Mouse (Mus musculus) myocyte (in vitro differentiated cells): Measurements from ENCODE around the gene Sh3d19. TPM values are rescaled to one million over a fixed set of nuclear protein-coding genes. Genes with fewer than 3 reads are reported as not detected.

ENCODE experiments used
- H3K27me3 ChIP-seq: one replicate; pipeline ENCODE4 v1.6.1; 2011; ENCODE audit not compliant: control insufficient read depth, insufficient read depth, insufficient read length
- H3K36me3 ChIP-seq: one replicate; pipeline ENCODE4 v1.6.1; 2011; ENCODE audit not compliant: control insufficient read depth, insufficient read depth
- H3K4me2 ChIP-seq: one replicate; pipeline ENCODE4 v1.6.1; 2011; ENCODE audit warnings: low read depth, control low read depth
- H3K4me3 ChIP-seq: one replicate; pipeline ENCODE4 v1.5.1; 2011; ENCODE audit warnings: mild to moderate bottlenecking, control low read depth, moderate library complexity
- H3K79me2 ChIP-seq: one replicate; pipeline ENCODE4 v1.6.1; 2011; ENCODE audit not compliant: control insufficient read depth, insufficient read depth
- H3ac ChIP-seq: one replicate; pipeline ENCODE4 v1.6.1; 2011; ENCODE audit not compliant: control insufficient read depth, insufficient read length
- CEBPB ChIP-seq: IDR thresholded peaks from 2 replicates; pipeline ENCODE4 v1.6.1; 2011; ENCODE audit warnings: mild to moderate bottlenecking, moderate library complexity; ENCODE audit not compliant: poor library complexity, insufficient read depth, severe bottlenecking
- E2F4 ChIP-seq: IDR thresholded peaks from one replicate; pipeline ENCODE4 v1.6.1; 2011; ENCODE audit warnings: mild to moderate bottlenecking, control low read depth, moderate library complexity; ENCODE audit not compliant: insufficient read depth
- MAX ChIP-seq: IDR thresholded peaks from one replicate; pipeline ENCODE4 v1.6.1; 2011; ENCODE audit warnings: low read depth, mild to moderate bottlenecking, control low read depth
- MYOD1 ChIP-seq, 3 experiments: IDR thresholded peaks; one replicate each; pipeline ENCODE4 v1.6.1; 2011; ENCODE audit warnings: control low read depth in 2 of 3, low read depth in 2 of 3, mild to moderate bottlenecking in 2 of 3, moderate library complexity in 1 of 3; ENCODE audit not compliant: insufficient read length in 2 of 3, control insufficient read depth in 1 of 3
- MYOG ChIP-seq, 3 experiments: IDR thresholded peaks; one replicate each; pipeline ENCODE4 v1.6.1; 2011; ENCODE audit warnings: control low read depth in 2 of 3, low read depth in 2 of 3, mild to moderate bottlenecking in 2 of 3; ENCODE audit not compliant: insufficient read length in 2 of 3, control insufficient read depth in 1 of 3, insufficient read depth in 1 of 3
- POLR2A ChIP-seq: IDR thresholded peaks from one replicate; pipeline ENCODE4 v1.6.1; 2011; ENCODE audit warnings: low read depth, mild to moderate bottlenecking, control low read depth, moderate library complexity; ENCODE audit not compliant: insufficient read length
- POLR2AphosphoS2 ChIP-seq: IDR thresholded peaks from one replicate; pipeline ENCODE4 v1.6.1; 2011; ENCODE audit warnings: low read depth, control low read depth; ENCODE audit not compliant: insufficient read length
- REST ChIP-seq: IDR thresholded peaks from one replicate; pipeline ENCODE4 v1.6.1; 2011; ENCODE audit warnings: mild to moderate bottlenecking, control low read depth, moderate library complexity; ENCODE audit not compliant: insufficient read depth, insufficient read length
- SRF ChIP-seq: IDR thresholded peaks from one replicate; pipeline ENCODE4 v1.6.1; 2011; ENCODE audit warnings: low read depth; ENCODE audit not compliant: control insufficient read depth, insufficient read length
- TCF12 ChIP-seq: IDR thresholded peaks from one replicate; pipeline ENCODE4 v1.6.1; 2011; ENCODE audit warnings: mild to moderate bottlenecking, control low read depth; ENCODE audit not compliant: poor library complexity, insufficient read depth, severe bottlenecking
- TCF3 ChIP-seq: IDR thresholded peaks from one replicate; pipeline ENCODE4 v1.6.1; 2011; ENCODE audit warnings: low read depth, control low read depth; ENCODE audit not compliant: insufficient read length
- USF1 ChIP-seq: IDR thresholded peaks from one replicate; pipeline ENCODE4 v1.6.1; 2011; ENCODE audit warnings: low read depth, mild to moderate bottlenecking, control low read depth, moderate library complexity
- polyA plus RNA-seq: library from polyadenylated mRNA; unstranded; fragments of >200 nt; fragmentation: generic; extraction: Trizol; gene quantifications from one replicate; pipeline ENCODE4 v1.2.1, GENCODE M21; 2012; ENCODE audit warnings: missing spikeins

The Sh3d19 gene
- polyA plus RNA-seq, 1 experiment = 7.0 TPM

- TF ChIP-seq TCF3 (no peak), REST (no peak), USF1 (no peak), MYOG (IDR thresholded peaks at IDR 0.05; ENCODE audit: control insufficient read depth in 1 of 3, insufficient read depth in 1 of 3, insufficient read length in 2 of 3, low read depth in 2 of 3) (no peak), POLR2A (no peak), TCF12 (no peak), E2F4 (no peak), MAX (no peak), POLR2AphosphoS2 (no peak), MYOD1 (IDR thresholded peaks at IDR 0.05; ENCODE audit: control insufficient read depth in 1 of 3, insufficient read length in 2 of 3, low read depth in 2 of 3) (no peak), CEBPB (no peak), SRF (no peak)
- H3K36me3 ChIP-seq = peaks cover 30% of the 10 kb centered on the region
Measured at GRCm38 (mm10) chr3:86141886-86142262, 171.0 kb downstream of the Sh3d19 start.

DNA sequence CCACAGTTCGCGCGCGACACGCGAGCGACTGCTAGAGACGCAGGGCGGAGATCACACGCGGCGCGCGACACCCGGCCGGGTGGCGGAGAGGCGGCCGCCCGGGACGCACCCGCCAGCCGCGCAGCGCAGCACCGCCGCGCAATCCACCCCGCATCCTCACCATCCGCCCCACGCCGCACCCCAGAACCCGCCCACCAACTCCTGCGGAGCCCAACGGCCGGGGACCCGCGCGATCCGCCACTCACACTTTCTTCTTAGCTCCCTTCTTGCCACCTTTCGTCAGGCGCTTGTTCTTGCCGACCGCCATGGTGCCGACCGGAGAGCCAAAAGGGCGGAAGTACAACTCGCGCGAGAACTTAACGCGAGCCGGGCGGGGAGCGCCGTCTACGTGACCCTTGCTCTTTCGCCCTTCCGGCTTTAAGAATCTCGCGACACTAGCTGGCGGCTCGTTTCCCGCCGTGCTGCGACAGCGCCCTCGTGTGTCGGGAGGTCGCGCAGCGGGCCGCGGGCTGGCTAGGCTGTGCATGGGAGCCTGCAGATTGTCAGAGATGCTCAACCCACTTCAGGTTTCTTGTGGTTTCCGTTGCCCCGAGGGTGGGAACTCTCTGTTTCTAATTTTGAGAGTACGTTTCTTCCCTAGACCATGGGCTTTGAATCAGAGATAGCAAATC is 171.5 kb downstream of the Sh3d19 start, which contains the start of gene Rps3a1:
Gene Rps3a1 (minus strand): TSS at position 440 of the 671 bp plus-strand sequence.
- Histone ChIP-seq H3ac (peak within 1 kb of the TSS; percentile 93), H3K79me2 (peaks cover 32% of the 10 kb centered on the region), H3K27me3 (no peaks in the 10 kb centered on the region), H3K4me2 (peak within 1 kb of the TSS; percentile 95), H3K4me3 (peak within 1 kb of the TSS; percentile 99), H3K36me3 (peaks cover 26% of the 10 kb centered on the region)
- TF ChIP-seq MYOG (IDR thresholded peaks at IDR 0.05; ENCODE audit: control insufficient read depth in 1 of 3, insufficient read depth in 1 of 3, insufficient read length in 2 of 3, low read depth in 2 of 3) = peak in 1 of 3 experiments; percentile 14
- no peak for TF ChIP-seq USF1
- no peak for TF ChIP-seq TCF12
- peak; percentile 68 for TF ChIP-seq E2F4
- peak; percentile 84 for TF ChIP-seq POLR2AphosphoS2
- TF ChIP-seq CEBPB = no peak
- TF ChIP-seq POLR2A = peak; percentile 87
- TF ChIP-seq SRF = no peak

More at GRCm38 (mm10) chr3:86141886-86142262, 171.0 kb downstream of the Sh3d19 start:
- H3K79me2 ChIP-seq = peaks cover 32% of the 10 kb centered on the region
- peak overlapping the region; percentile 93 for H3ac ChIP-seq
- no peaks in the 10 kb centered on the region for H3K27me3 ChIP-seq
- peak overlapping the region; percentile 95 for H3K4me2 ChIP-seq
- H3K4me3 ChIP-seq = peak overlapping the region; percentile 99

DNA sequence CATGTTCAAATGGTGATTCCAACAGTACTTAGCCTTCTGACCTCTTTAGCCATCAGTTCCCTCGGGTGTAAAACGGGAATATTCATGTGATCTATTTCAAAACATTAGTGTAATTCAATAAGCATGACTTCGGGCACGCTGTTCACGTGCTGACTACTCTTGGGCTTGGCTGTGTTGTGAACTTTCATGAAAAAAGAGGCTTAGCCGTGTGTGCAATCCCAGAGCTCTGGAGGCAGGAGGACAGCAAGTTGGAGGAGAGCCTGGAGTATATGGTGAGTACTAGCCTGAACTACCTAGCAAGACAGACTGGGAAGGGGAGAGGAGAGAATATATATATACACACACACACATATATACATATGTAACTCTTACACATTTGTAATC is 172.0 kb downstream of the Sh3d19 start:
- TF ChIP-seq TCF3 (no peak), POLR2A (no peak), POLR2AphosphoS2 (no peak), E2F4 (no peak), USF1 (no peak), MAX (no peak), TCF12 (no peak), MYOG (IDR thresholded peaks at IDR 0.05; ENCODE audit: control insufficient read depth in 1 of 3, insufficient read depth in 1 of 3, insufficient read length in 2 of 3, low read depth in 2 of 3) (no peak), CEBPB (no peak), REST (no peak), MYOD1 (IDR thresholded peaks at IDR 0.05; ENCODE audit: control insufficient read depth in 1 of 3, insufficient read length in 2 of 3, low read depth in 2 of 3) (no peak), SRF (no peak)

DNA sequence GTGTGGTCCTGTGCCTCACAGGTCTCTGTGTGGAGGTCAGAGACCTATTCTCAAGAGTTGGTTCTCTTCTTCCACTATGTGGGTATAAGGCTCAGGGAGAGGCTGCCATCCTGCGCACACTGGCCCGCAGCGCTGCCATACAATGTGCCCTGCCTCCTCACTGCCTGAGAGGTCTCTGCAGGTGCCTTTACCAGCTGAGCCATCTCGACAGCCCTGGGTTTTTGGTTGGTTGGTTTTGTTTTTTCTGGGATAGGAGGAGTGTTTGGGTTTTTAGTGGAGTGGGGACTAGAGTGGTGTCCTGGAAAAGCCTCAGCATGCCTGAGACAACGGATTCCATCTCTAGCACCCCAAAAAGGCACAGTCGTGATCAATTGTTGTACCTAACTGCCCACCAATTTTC is 172.4 kb downstream of the Sh3d19 start:
- Histone ChIP-seq H3K4me2 (peak overlapping the region; percentile 95), H3K79me2 (peaks cover 32% of the 10 kb centered on the region), H3K27me3 (no peaks in the 10 kb centered on the region), H3ac (no peak overlapping the region), H3K4me3 (peak overlapping the region; percentile 99), H3K36me3 (peaks cover 19% of the 10 kb centered on the region)
- TF ChIP-seq REST = no peak
- TF ChIP-seq TCF12 = no peak
- no peak for TF ChIP-seq TCF3
- TF ChIP-seq MYOD1 (IDR thresholded peaks at IDR 0.05; ENCODE audit: control insufficient read depth in 1 of 3, insufficient read length in 2 of 3, low read depth in 2 of 3) = no peak
- TF ChIP-seq CEBPB = no peak
- TF ChIP-seq MYOG (IDR thresholded peaks at IDR 0.05; ENCODE audit: control insufficient read depth in 1 of 3, insufficient read depth in 1 of 3, insufficient read length in 2 of 3, low read depth in 2 of 3) = no peak
- TF ChIP-seq POLR2AphosphoS2 = no peak
- no peak for TF ChIP-seq USF1
- no peak for TF ChIP-seq SRF

More for the DNA sequence above, 172.0 kb downstream of the Sh3d19 start:
- Histone ChIP-seq H3K4me3 (peak overlapping the region; percentile 99), H3K27me3 (no peaks in the 10 kb centered on the region), H3K4me2 (peak overlapping the region; percentile 95), H3ac (no peak overlapping the region), H3K36me3 (peaks cover 20% of the 10 kb centered on the region), H3K79me2 (peaks cover 32% of the 10 kb centered on the region)
